Mouse (Mus musculus): ENCODE data around the gene Cib1. TPM values are rescaled to one million over a fixed set of nuclear protein-coding genes. Genes with fewer than 3 reads are reported as not detected.

Gene Cib1
- polyA plus RNA-seq, 1 experiment: 76.0 TPM

- no peak for TF ChIP-seq GATA1 (IDR thresholded peaks at IDR 0.05; ENCODE audit: low read length)
Observed at GRCm38 (mm10) chr7:80252437-80252836, 19.8 kb upstream of the Cib1 start.

GRCm38 (mm10) chr7:80246859-80247258 is 14.2 kb upstream of the Cib1 start:
- no peak for TF ChIP-seq GATA1 (IDR thresholded peaks at IDR 0.05; ENCODE audit: low read length)

- no peak for TF ChIP-seq GATA1 (IDR thresholded peaks at IDR 0.05; ENCODE audit: low read length)
Observed at GRCm38 (mm10) chr7:80246148-80246721, 13.6 kb upstream of the Cib1 start, which contains the start of gene Ttll13. Gene Ttll13 (plus strand): TSS chr7:80246376.

GRCm38 (mm10) chr7:80244851-80245250 is 12.2 kb upstream of the Cib1 start:
- TF ChIP-seq GATA1 (IDR thresholded peaks at IDR 0.05; ENCODE audit: low read length): no peak

- TF ChIP-seq GATA1 (IDR thresholded peaks at IDR 0.05; ENCODE audit: low read length): no peak
Observed at GRCm38 (mm10) chr7:80241661-80242060, 9.0 kb upstream of the Cib1 start.

GRCm38 (mm10) chr7:80238542-80238941 is 5.9 kb upstream of the Cib1 start:
- no peak for TF ChIP-seq GATA1 (IDR thresholded peaks at IDR 0.05; ENCODE audit: low read length)

GRCm38 (mm10) chr7:80233799-80234198 is 1.2 kb upstream of the Cib1 start:
- TF ChIP-seq GATA1 (IDR thresholded peaks at IDR 0.05; ENCODE audit: low read length): no peak

- no peak for TF ChIP-seq GATA1 (IDR thresholded peaks at IDR 0.05; ENCODE audit: low read length)
Observed at GRCm38 (mm10) chr7:80231971-80232488, 583 bp downstream of the Cib1 start.

GRCm38 (mm10) chr7:80230196-80230595 is 2.4 kb downstream of the Cib1 start:
- no peak for TF ChIP-seq GATA1 (IDR thresholded peaks at IDR 0.05; ENCODE audit: low read length)

GRCm38 (mm10) chr7:80227065-80227464 is 5.5 kb downstream of the Cib1 start:
- TF ChIP-seq GATA1 (IDR thresholded peaks at IDR 0.05; ENCODE audit: low read length): no peak

- TF ChIP-seq GATA1 (IDR thresholded peaks at IDR 0.05; ENCODE audit: low read length): no peak
Observed at GRCm38 (mm10) chr7:80221179-80221750, 11.3 kb downstream of the Cib1 start.

GRCm38 (mm10) chr7:80220237-80220797 is 12.3 kb downstream of the Cib1 start:
- TF ChIP-seq GATA1 (IDR thresholded peaks at IDR 0.05; ENCODE audit: low read length): no peak

- TF ChIP-seq GATA1 (IDR thresholded peaks at IDR 0.05; ENCODE audit: low read length): no peak
Observed at GRCm38 (mm10) chr7:80218666-80219065, 13.9 kb downstream of the Cib1 start.

GRCm38 (mm10) chr7:80216566-80216965 is 16.0 kb downstream of the Cib1 start:
- TF ChIP-seq GATA1 (IDR thresholded peaks at IDR 0.05; ENCODE audit: low read length): no peak

GRCm38 (mm10) chr7:80215398-80215797 is 17.2 kb downstream of the Cib1 start:
- TF ChIP-seq GATA1 (IDR thresholded peaks at IDR 0.05; ENCODE audit: low read length): no peak

- no peak for TF ChIP-seq GATA1 (IDR thresholded peaks at IDR 0.05; ENCODE audit: low read length)
Observed at GRCm38 (mm10) chr7:80214459-80214858, 18.2 kb downstream of the Cib1 start.

GRCm38 (mm10) chr7:80213604-80214003 is 19.0 kb downstream of the Cib1 start:
- no peak for TF ChIP-seq GATA1 (IDR thresholded peaks at IDR 0.05; ENCODE audit: low read length)

Measured in G1E-ER4 (cell line).